Mouse (Mus musculus): ENCODE results near the gene Pbx1. TPM values are rescaled to one million over a fixed set of nuclear protein-coding genes. Genes with fewer than 3 reads are reported as not detected.

The Pbx1 gene
- total RNA-seq, 2 experiments from 2014 or later, result 284 to 303 TPM

- intact Hi-C loops (cut with DNase I), result no loop called here
- DNase-seq, result peak; percentile 24
These were observed 77.1 kb downstream of the Pbx1 start for GRCm38 (mm10) chr1:168354934-168355333.

DNA sequence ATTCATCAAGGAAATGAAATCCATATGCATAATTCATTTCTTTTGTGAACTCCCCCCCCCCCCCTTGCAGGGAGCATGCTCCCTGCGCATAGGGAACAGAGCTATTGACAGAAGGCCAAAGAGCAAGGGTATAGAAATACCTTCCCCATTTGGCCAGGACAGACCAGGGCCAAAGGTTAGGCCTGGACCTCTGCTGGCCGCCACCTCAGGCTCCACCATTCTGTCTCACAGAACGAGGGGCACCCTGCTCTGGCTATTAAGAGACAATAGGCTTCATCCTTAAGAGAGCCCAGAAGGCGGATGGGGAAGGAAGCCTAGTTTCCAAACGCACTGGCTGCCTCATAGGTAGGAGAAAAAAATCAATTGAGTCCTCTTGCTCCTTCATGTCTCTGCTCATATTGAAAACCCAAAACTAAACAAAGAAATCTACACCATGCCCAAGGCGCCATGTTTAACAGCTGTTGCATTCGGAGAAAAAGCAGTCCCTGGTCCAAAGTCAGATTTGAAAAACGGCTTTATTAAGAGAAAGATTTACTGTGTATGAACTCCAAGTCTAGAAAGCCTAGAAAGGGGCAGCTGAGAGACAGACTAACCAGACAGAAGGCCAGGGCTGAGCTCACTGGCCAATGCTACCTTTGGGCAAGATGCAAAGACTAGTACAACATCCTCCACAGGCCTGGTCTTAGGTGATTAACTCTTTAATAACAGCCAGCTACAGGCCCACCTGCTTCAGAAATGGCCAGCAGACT lies 83.9 kb downstream of the Pbx1 start:
- no peak for DNase-seq
- intact Hi-C loops (cut with DNase I), result no loop called here

- no peak for DNase-seq
- intact Hi-C loops (cut with DNase I), result no loop called here
These were observed 87.2 kb downstream of the Pbx1 start for GRCm38 (mm10) chr1:168344918-168345317.

- intact Hi-C loops (cut with DNase I), result no loop called here
- no peak for DNase-seq
These were observed 87.8 kb downstream of the Pbx1 start for GRCm38 (mm10) chr1:168344262-168344661.

GRCm38 (mm10) chr1:168342269-168342668 lies 89.8 kb downstream of the Pbx1 start:
- no peak for DNase-seq
- intact Hi-C loops (cut with DNase I), result no loop called here

DNA sequence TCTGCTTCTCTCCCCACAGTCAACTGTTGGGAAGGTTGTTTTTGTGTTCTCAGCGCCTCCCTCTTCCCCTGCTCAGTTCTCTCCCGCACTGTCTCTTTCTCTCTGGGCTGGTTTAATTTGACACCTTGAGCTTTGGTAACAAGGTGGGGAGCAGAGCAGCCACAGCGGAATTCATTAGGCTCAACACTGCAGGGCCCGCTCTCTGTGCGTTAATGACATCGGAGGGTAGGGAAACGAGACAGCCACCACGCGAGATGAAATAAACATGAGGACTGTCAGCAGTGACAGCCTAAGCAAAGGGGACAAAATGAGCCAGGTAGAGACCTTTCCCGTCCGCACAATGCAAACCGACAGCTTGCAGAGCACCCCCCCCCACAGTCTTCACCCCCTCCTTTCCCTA lies 90.2 kb downstream of the Pbx1 start:
- intact Hi-C loops (cut with DNase I), result no loop called here
- DNase-seq, result no peak

GRCm38 (mm10) chr1:168341368-168341767 lies 90.7 kb downstream of the Pbx1 start:
- no peak for DNase-seq
- intact Hi-C loops (cut with DNase I), result no loop called here

GRCm38 (mm10) chr1:168336238-168336818 lies 95.7 kb downstream of the Pbx1 start:
- intact Hi-C loops (cut with DNase I), result no loop called here
- DNase-seq, result no peak

DNA sequence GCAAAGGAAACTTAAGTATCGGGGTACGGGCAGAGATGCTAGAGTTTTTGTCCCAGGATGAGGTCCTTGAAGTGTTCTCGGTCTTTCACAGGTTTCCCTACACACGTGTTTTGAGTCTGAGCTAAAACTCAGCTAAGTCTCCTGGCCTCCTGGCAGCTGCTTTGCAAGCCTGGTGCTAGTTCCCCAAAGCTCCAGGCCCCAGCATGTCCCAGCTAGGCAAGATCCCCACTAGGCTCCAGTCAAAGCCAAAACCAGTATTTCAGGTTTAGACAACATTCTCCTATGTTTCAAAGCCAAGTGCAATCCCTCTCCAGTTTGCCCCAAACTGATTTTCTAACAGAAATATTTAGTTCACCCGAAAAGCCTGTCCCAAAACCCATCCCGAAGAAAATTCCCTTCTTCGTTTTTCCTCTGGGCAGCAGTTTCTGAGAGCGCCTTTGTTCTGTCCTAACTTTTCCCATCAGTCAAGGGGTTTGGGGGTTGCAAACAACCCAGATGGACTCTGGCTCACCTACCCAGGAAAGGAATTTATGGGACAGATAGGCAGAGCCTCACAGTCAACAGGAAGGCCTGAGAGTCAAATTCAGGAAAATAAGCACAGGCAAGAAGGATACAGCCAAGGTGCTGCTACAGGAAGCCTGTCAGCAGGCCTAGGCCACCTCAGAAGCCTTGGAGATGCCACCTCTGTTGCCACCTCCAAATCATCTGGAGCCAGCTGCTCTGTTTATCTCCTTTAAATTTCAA lies 97.1 kb downstream of the Pbx1 start:
- intact Hi-C loops (cut with DNase I), result no loop called here
- DNase-seq, result no peak

DNA sequence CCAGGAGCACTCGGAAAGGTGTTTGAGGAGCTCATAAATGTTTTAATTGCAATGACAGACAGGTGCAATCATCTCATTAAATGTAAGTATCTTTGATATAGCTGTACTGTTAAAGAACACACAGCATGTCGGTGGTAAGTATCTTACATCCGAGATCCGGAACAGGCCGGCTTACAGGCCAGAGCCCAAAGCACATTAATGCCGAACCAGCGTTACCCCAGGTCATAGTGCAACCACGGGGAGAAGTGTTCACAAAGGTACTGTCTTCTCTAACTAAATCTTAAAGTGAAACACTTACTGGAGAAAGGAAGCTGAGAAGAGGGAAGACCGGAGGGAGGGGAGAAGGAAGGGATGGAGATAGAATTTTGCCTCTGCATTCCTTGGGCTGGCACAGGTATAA lies 100.0 kb downstream of the Pbx1 start:
- intact Hi-C loops (cut with DNase I), result no loop called here
- no peak for DNase-seq

DNA sequence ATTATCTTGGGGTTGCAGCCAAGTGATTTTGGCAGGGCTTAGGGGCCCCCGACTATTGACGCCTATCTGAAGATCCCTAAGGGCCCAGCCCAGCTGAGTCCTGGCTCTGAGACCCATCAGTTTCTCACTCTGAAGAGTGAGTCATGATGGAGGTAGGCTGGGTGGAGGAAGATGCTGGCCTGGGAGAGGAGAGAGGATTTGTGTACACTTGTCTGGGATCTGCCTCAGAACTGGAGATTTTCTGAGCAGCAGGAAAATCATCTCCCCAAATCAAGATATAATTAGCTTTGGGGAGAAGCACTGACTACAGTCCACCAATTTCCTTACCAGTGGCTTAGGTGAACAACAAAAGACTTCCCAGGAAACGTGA lies 103.8 kb downstream of the Pbx1 start:
- intact Hi-C loops (cut with DNase I), result no loop called here
- DNase-seq, result no peak

DNA sequence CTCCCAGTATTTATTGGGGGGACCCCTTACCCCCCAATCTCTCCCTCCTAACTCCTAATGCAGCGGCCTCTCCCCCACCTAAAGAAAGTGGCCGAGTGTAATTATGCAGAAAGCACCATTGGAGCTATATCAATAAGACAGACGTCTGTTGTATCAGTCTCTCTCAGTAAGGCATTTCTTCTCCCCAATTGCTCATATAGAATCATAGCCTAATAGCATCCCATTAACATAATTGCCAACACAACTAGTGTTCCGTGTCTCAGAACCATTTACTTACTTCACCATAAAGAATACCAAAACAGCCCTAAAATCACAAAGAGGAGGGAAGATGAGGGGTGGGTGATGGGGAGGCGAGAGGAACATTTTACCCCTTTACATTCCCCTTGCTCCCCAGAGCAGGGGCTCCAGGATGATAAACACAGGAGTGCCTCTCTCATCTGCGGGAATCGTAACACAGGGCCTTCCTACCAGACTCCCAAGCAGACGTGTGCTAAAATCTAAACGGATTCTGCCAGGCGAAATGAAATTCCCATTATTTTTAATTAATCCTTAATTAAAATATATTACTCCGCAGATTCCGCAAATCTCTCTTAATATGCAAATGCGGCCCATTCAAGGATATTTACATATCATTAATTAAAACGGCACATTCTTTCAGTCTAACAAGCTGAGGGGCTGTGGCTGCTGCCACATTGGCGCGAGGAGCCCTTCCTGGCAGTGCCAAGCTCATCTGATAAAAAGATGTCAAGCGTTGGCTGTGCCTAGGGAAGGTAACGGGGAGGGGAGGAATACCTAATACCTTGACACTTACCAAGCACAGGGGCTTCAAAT lies 104.5 kb downstream of the Pbx1 start:
- intact Hi-C loops (cut with DNase I), result no loop called here
- peak; percentile 17 for DNase-seq

GRCm38 (mm10) chr1:168325786-168326185 lies 106.3 kb downstream of the Pbx1 start:
- no peak for DNase-seq
- intact Hi-C loops (cut with DNase I), result no loop called here

DNA sequence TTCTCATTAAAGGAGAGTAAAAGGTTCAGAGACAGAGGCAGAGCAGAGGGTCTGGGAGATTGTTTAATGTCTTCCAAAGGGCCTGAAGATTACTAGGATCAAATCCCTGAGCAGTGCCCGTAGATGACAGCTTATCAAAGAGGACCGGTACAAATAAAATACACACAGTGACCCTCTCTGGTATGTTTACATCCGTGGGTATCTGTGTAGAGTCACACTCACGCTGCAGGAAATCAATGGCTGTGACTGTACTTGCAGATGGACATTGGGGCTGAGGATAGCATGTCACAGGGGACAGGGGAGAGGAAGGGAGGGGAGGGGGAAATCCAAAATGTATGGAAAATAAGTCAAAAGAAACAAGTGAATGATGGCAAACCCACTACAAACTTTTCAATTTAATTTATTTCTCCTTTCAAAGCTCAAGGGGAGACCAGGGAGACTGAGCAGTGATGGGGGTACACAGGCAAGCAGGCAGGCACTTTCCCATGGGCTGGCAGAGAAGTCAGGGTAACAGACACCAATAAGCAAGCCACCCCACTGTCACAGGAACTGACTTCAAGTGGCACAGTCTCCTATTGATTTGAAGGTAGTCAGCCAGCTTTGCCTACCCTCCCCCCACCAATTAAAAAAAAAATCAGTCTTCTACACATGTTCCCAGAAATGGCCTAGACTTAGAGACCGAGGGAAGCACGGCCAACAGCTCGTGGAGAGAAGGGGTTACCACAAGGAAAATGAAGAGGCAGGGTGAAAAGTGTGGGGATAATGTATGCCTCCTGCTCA lies 107.6 kb downstream of the Pbx1 start:
- intact Hi-C loops (cut with DNase I), result no loop called here
- DNase-seq, result no peak

GRCm38 (mm10) chr1:168323436-168324108 lies 108.5 kb downstream of the Pbx1 start:
- DNase-seq, result no peak
- intact Hi-C loops (cut with DNase I), result no loop called here

DNA sequence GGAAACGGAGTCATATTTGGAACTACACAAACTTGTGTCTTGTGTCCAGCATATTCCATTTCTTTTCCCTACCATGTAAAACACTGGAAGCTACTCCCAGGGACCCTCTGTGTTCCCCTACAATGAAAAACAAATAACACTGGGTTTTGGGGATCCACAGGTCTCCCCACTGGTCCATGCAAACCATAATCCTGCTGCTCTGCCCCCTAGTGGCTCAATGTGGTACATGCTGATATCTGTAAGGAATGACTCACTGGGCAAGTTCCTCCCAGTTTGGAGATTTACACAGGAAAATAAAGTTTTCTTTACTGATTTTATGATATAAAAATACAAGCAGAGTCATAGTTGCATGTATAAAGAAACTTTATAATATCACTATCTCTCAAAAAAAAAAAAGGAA lies 109.2 kb downstream of the Pbx1 start:
- DNase-seq, result peak; percentile 25
- intact Hi-C loops (cut with DNase I), result no loop called here

DNA sequence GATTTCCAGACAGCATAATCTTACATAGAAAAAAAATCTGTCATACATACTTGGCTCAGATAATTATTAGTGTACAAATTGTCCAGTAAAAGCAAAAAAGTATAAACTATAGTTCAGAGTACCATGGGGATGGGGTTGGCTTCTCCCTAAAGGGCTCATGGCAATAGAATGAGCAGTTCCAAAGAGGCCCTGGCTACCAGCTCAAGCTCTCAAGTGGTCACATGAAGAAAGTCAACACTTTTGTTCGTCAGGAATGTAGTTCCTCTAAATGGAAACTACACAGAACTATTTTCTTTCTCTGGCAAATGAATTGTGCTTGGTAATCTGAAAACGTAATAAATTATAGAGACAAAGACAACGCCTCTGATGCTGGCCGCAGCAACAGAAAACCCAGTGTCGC lies 112.4 kb downstream of the Pbx1 start:
- DNase-seq, result no peak
- intact Hi-C loops (cut with DNase I), result no loop called here

- intact Hi-C loops (cut with DNase I), result no loop called here
These were observed 113.1 kb downstream of the Pbx1 start for GRCm38 (mm10) chr1:168318899-168319469.

GRCm38 (mm10) chr1:168313772-168314171 lies 118.3 kb downstream of the Pbx1 start:
- intact Hi-C loops (cut with DNase I), result no loop called here
- DNase-seq, result no peak

More at GRCm38 (mm10) chr1:168318899-168319469, 113.1 kb downstream of the Pbx1 start:
- DNase-seq, result no peak
